Mouse (Mus musculus) gastrocnemius, adult 2 months (tissue): ENCODE results near the gene Serpinf2. TPM values are rescaled to one million over a fixed set of nuclear protein-coding genes. Genes with fewer than 3 reads are reported as not detected.
"Not testable (repeated sequence)": the region's sequence is repeated elsewhere in the genome, so short reads cannot be mapped to it uniquely, and the experiment has no call there.

Source experiments
- DNase-seq: peaks from one replicate; pipeline ENCODE4 v3.0.0; 2022
- H3K27ac ChIP-seq: fragments of 200-600 bp; 2 replicates; pipeline ENCODE4 v1.8.1; 2022; ENCODE audit warnings: mild to moderate bottlenecking
- H3K4me3 ChIP-seq: fragments of 200-600 bp; 2 replicates; pipeline ENCODE4 v1.8.1; 2022; ENCODE audit warnings: mild to moderate bottlenecking, moderate library complexity
- CTCF ChIP-seq: fragments of 200-600 bp; IDR thresholded peaks from 2 replicates; pipeline ENCODE4 v1.8.1; 2022; ENCODE audit warnings: antibody characterized with exemption, mild to moderate bottlenecking, moderate library complexity
- intact Hi-C: fragments of 180-260 bp; cut with DNase I; formaldehyde crosslinking; loops from one replicate; pipeline ENCODE4 v1.15.1; 2025
- microRNA-seq: library from miRNA; unstranded; fragments of <30 nt; microRNA quantifications from one replicate; pipeline ENCODE4 v1.2.0, GENCODE M21; 2021
- total RNA-seq, 2 experiments: library from RNA; stranded (reverse); gene quantifications; 2 replicates each; pipeline ENCODE4 v1.2.3; 2021

Serpinf2 gene
- total RNA-seq, 2 experiments from 2014 or later, result not detected

DNA sequence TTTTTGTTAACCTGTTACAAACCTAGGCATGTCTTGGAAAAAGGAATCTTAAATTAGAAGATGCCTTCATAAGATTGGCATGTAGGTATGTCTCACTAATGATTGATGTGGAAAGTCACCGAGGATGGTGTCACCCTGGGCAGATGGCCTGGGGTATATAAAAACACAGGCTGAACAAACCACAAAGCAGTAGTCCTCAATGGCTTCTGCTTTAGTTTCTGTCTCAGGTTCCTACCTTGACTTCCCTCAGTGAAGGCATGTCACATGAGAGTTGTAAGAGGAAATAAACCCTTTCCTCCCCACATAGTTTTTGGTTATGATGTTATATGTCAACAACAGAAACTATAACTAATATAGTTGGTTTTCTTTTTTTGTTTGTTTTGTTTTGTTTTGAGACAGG, 43.8 kb downstream of the Serpinf2 start:
- intact Hi-C loops, result no loop called here
- Histone ChIP-seq H3K27ac (peak overlapping the region; percentile 43; the same call in 1 of the 2 replicates), H3K4me3 (no peak overlapping the region)
- TF ChIP-seq CTCF, result no peak
- no peak for DNase-seq

DNA sequence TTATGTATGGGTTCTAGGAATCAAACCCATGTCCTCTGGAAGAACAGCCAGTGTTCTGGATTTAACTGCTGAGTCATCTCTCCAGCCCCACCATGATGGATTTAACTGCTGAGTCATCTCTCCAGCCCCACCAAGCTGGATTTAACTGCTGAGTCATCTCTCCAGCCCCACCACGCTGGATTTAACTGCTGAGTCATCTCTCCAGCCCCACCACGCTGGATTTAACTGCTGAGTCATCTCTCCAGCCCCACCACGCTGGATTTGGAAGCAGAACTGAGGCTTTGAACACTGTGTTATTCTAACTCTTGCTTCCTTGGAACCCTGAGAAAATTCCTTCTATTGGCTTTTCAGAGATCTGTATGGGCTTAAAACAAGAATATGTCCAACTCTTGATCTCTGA, 55.9 kb downstream of the Serpinf2 start:
- H3K4me3 ChIP-seq, DNase-seq, H3K27ac ChIP-seq, intact Hi-C loops: not testable (repeated sequence)

Small RNA genes within 50 kb of the gene (microRNA-seq; reads per million reads assigned to microRNA genes)
- gene Mir22, result 116,549 reads per million, percentile 100 among the genes with 10 or more reads in this experiment

Other genes with a start within 250 kb of the Serpinf2 start
- 1 to 10 TPM; 5.5 to 6.2 TPM for gene Dph1, start 248.3 kb downstream of the Serpinf2 start, total RNA-seq
- gene Rtn4rl1, start 245.8 kb downstream of the Serpinf2 start, total RNA-seq, result 1 to 10 TPM in 1 of 2 experiments, under 1 TPM in 1; 0.54 to 1.1 TPM
- 10 to 100 TPM; 60.4 to 62.5 TPM for gene Rpa1, start 91.3 kb downstream of the Serpinf2 start, total RNA-seq
- gene Smyd4, start 91.2 kb downstream of the Serpinf2 start, total RNA-seq, result 1 to 10 TPM; 4.0 to 4.3 TPM
- 100 to 1,000 TPM in 1 of 2 experiments, 10 to 100 TPM in 1; 55.5 to 168 TPM for gene Serpinf1, start 16.9 kb downstream of the Serpinf2 start, total RNA-seq
- gene Wdr81, start 15.1 kb upstream of the Serpinf2 start, total RNA-seq, result 1 to 10 TPM; 4.9 to 6.4 TPM
- 1 to 10 TPM; 2.6 to 3.1 TPM for gene Tlcd2, start 22.1 kb upstream of the Serpinf2 start, total RNA-seq
- gene Prpf8, start 47.2 kb upstream of the Serpinf2 start, total RNA-seq, result 10 to 100 TPM; 69.3 to 76.7 TPM
- gene Rilp, start 70.5 kb upstream of the Serpinf2 start, total RNA-seq, result 10 to 100 TPM; 33.4 to 41.9 TPM
- 1 to 10 TPM; 2.4 to 5.7 TPM for gene Scarf1, start 73.9 kb upstream of the Serpinf2 start, total RNA-seq
- gene Slc43a2, start 92.1 kb upstream of the Serpinf2 start, total RNA-seq, result 10 to 100 TPM; 19.0 to 41.6 TPM
- 100 to 1,000 TPM; 151 to 206 TPM for gene Pitpna, start 148.5 kb upstream of the Serpinf2 start, total RNA-seq
- gene Inpp5k, start 191.4 kb upstream of the Serpinf2 start, total RNA-seq, result 10 to 100 TPM; 25.9 to 27.4 TPM
- 10 to 100 TPM; 34.1 to 43.9 TPM for gene Myo1c, start 210.9 kb upstream of the Serpinf2 start, total RNA-seq
- gene Crk, start 239.7 kb upstream of the Serpinf2 start, total RNA-seq, result 10 to 100 TPM; 53.4 to 64.3 TPM